Mouse (Mus musculus) lung, embryonic 14.5 days (tissue): ENCODE measurements around the gene Scgb1b27. TPM values are rescaled to one million over a fixed set of nuclear protein-coding genes. Genes with fewer than 3 reads are reported as not detected.
"Not testable (repeated sequence)": the region's sequence is repeated elsewhere in the genome, so short reads cannot be mapped to it uniquely, and the experiment has no call there.

Experiments used
- ATAC-seq: fragments of 200-750 bp; cut with Nextera tagmentation; 2 replicates; pipeline ENCODE4 v1.8.0; 2017; ENCODE audit warnings: mild to moderate bottlenecking, moderate TSS enrichment, moderate library complexity; ENCODE audit not compliant: insufficient read depth
- DNase-seq: peaks from one replicate; pipeline ENCODE4 v3.0.0-alpha.2; 2015
- H3K27ac ChIP-seq: fragments of 300-500 bp; sonication (generic); 2 replicates; pipeline ENCODE4 v1.5.1; 2014; ENCODE audit warnings: low read depth, mild to moderate bottlenecking, moderate library complexity
- H3K27me3 ChIP-seq: fragments of 300-500 bp; sonication (generic); 2 replicates; pipeline ENCODE4 v1.6.1; 2014; ENCODE audit warnings: low read length, control low read depth; ENCODE audit not compliant: insufficient read depth
- H3K36me3 ChIP-seq: fragments of 300-500 bp; sonication (generic); 2 replicates; pipeline ENCODE4 v1.6.1; 2014; ENCODE audit warnings: control low read depth; ENCODE audit not compliant: insufficient read depth
- H3K4me1 ChIP-seq: fragments of 300-500 bp; sonication (generic); 2 replicates; pipeline ENCODE4 v1.6.1; 2014; ENCODE audit warnings: antibody characterized with exemption, control low read depth; ENCODE audit not compliant: insufficient read depth
- H3K4me2 ChIP-seq: fragments of 300-500 bp; sonication (generic); 2 replicates; pipeline ENCODE4 v1.6.1; 2014; ENCODE audit warnings: mild to moderate bottlenecking
- H3K4me3 ChIP-seq: fragments of 300-500 bp; sonication (generic); 2 replicates; pipeline ENCODE4 v1.5.1; 2014; ENCODE audit warnings: low read depth, low read length
- H3K9ac ChIP-seq: fragments of 300-500 bp; sonication (generic); 2 replicates; pipeline ENCODE4 v1.6.1; 2014
- H3K9me3 ChIP-seq: fragments of 300-500 bp; sonication (generic); 2 replicates; pipeline ENCODE4 v1.6.1; 2016; ENCODE audit warnings: low read depth, low read length, control low read depth
- CTCF ChIP-seq: IDR thresholded peaks from 2 replicates; pipeline ENCODE4 v1.5.1; 2016; ENCODE audit warnings: antibody characterized with exemption, low read depth
- WGBS: fragments of 180-500 bp; shearing (Covaris S2); extraction: QIAGEN DNeasy Blood & Tissue Kit; methylation state at CpG from one replicate; pipeline ENCODE4 v1.1.7; 2014; 5-methylcytosine and 5-hydroxymethylcytosine counted together
- polyA plus RNA-seq: library from polyadenylated mRNA; unstranded; fragments of >200 nt; fragmentation: Nextera tagmentation; extraction: Ambion mirVana; gene quantifications from 2 replicates; pipeline ENCODE4 v1.2.1, GENCODE M21; 2014

Scgb1b27 gene
- polyA plus RNA-seq, result not detected in 2 replicates

- 81% methylated on average over 1 of the region's 1 CpGs for WGBS
- not testable (repeated sequence) for DNase-seq, H3K36me3 ChIP-seq, ATAC-seq, H3K4me1 ChIP-seq, H3K27me3 ChIP-seq, H3K4me2 ChIP-seq, H3K9me3 ChIP-seq, H3K27ac ChIP-seq, H3K4me3 ChIP-seq, H3K9ac ChIP-seq
Measured at GRCm38 (mm10) chr7:34021183-34021582, at the start of gene Scgb1b27. Gene Scgb1b27, plus strand, starts transcription at chr7:34021483.

- H3K4me1 ChIP-seq, H3K4me2 ChIP-seq, H3K36me3 ChIP-seq, H3K27ac ChIP-seq, H3K27me3 ChIP-seq, H3K9me3 ChIP-seq, H3K4me3 ChIP-seq, ATAC-seq, H3K9ac ChIP-seq: not testable (repeated sequence)
- DNase-seq, result peak; percentile 62
- TF ChIP-seq CTCF, result peak; percentile 58
- WGBS, result 25% methylated on average over 8 of the region's 9 CpGs
Measured at GRCm38 (mm10) chr7:33982281-33982680, 39.0 kb upstream of the Scgb1b27 start.

GRCm38 (mm10) chr7:34013842-34014241 lies 7.4 kb upstream of the Scgb1b27 start, which contains the start of gene Scgb2b27:
Gene Scgb2b27, minus strand, starts transcription at chr7:34013942.
- ATAC-seq, result no peak
- no peak for DNase-seq
- TF ChIP-seq CTCF, result no peak
- H3K9me3 ChIP-seq, result no peaks in the 10 kb centered on the region
- no peak within 1 kb of the TSS for H3K4me2 ChIP-seq
- WGBS, result 59% methylated on average over 4 of the region's 4 CpGs
- H3K4me3 ChIP-seq, result no peak within 1 kb of the TSS
- H3K27me3 ChIP-seq, result no peaks in the 10 kb centered on the region
- H3K4me1 ChIP-seq, result no peaks in the 10 kb centered on the region
- H3K9ac ChIP-seq, result no peak within 1 kb of the TSS
- H3K27ac ChIP-seq, result no peak within 1 kb of the TSS
- H3K36me3 ChIP-seq, result no peaks in the 10 kb centered on the region

GRCm38 (mm10) chr7:34025641-34026040 lies 4.4 kb downstream of the Scgb1b27 start:
- Histone ChIP-seq H3K4me2 (no peak overlapping the region), H3K27ac (no peak overlapping the region), H3K9ac (no peak overlapping the region), H3K4me3 (no peak overlapping the region), H3K9me3 (no peaks in the 10 kb centered on the region), H3K36me3 (no peaks in the 10 kb centered on the region), H3K27me3 (no peaks in the 10 kb centered on the region), H3K4me1 (no peaks in the 10 kb centered on the region)
- DNase-seq (no peak), ATAC-seq (no peak)
- TF ChIP-seq CTCF, result no peak
- WGBS, result 76% methylated on average over 4 of the region's 4 CpGs

GRCm38 (mm10) chr7:34027202-34027601 lies 5.9 kb downstream of the Scgb1b27 start:
- not testable (repeated sequence) for H3K4me1 ChIP-seq, H3K36me3 ChIP-seq, ATAC-seq, H3K27me3 ChIP-seq, H3K9me3 ChIP-seq, H3K4me3 ChIP-seq, H3K27ac ChIP-seq, DNase-seq, H3K4me2 ChIP-seq, H3K9ac ChIP-seq
- WGBS, result 80% methylated on average over 9 of the region's 9 CpGs

GRCm38 (mm10) chr7:34030026-34030425 lies 8.7 kb downstream of the Scgb1b27 start:
- no peak for DNase-seq
- H3K27ac ChIP-seq, result no peak overlapping the region
- no peaks in the 10 kb centered on the region for H3K9me3 ChIP-seq
- no peak overlapping the region for H3K4me3 ChIP-seq
- no peak for TF ChIP-seq CTCF
- H3K4me2 ChIP-seq, result no peak overlapping the region
- H3K9ac ChIP-seq, result no peak overlapping the region
- no peaks in the 10 kb centered on the region for H3K36me3 ChIP-seq
- H3K4me1 ChIP-seq, result no peaks in the 10 kb centered on the region
- ATAC-seq, result no peak
- 93% methylated on average over 11 of the region's 11 CpGs for WGBS
- H3K27me3 ChIP-seq, result no peaks in the 10 kb centered on the region

GRCm38 (mm10) chr7:34034579-34034978 lies 13.3 kb downstream of the Scgb1b27 start:
- H3K36me3 ChIP-seq, H3K9ac ChIP-seq, H3K4me1 ChIP-seq, H3K4me2 ChIP-seq, H3K9me3 ChIP-seq, H3K27ac ChIP-seq, ATAC-seq, DNase-seq, H3K4me3 ChIP-seq, H3K27me3 ChIP-seq: not testable (repeated sequence)
- 89% methylated on average over 1 of the region's 4 CpGs for WGBS

GRCm38 (mm10) chr7:34036076-34036815 lies 15.0 kb downstream of the Scgb1b27 start:
- H3K27me3 ChIP-seq, H3K9ac ChIP-seq, ATAC-seq, DNase-seq, H3K36me3 ChIP-seq, H3K4me3 ChIP-seq, H3K4me2 ChIP-seq, H3K27ac ChIP-seq, H3K4me1 ChIP-seq, H3K9me3 ChIP-seq: not testable (repeated sequence)
- 86% methylated on average over 11 of the region's 11 CpGs for WGBS

- H3K27ac ChIP-seq, H3K36me3 ChIP-seq, H3K9ac ChIP-seq, ATAC-seq, H3K9me3 ChIP-seq, H3K4me2 ChIP-seq, DNase-seq, H3K27me3 ChIP-seq, H3K4me3 ChIP-seq, H3K4me1 ChIP-seq: not testable (repeated sequence)
- WGBS, result 79% methylated on average over 5 of the region's 5 CpGs
Measured at GRCm38 (mm10) chr7:34068132-34068531, 46.8 kb downstream of the Scgb1b27 start.
